Mouse (Mus musculus): ENCODE data around the gene Tstd1. TPM values are rescaled to one million over a fixed set of nuclear protein-coding genes. Genes with fewer than 3 reads are reported as not detected.

Tstd1 gene
- polyA plus RNA-seq, 1 experiment from 2014 or later = 11.7 TPM

- H3K36me3 ChIP-seq = peaks cover 64% of the 10 kb centered on the region
- H3K9me3 ChIP-seq = no peaks in the 10 kb centered on the region
- ATAC-seq = peak; percentile 55
- no peak overlapping the region for H3K4me2 ChIP-seq (replicated peaks)
- H3K9ac ChIP-seq (replicated peaks) = no peak overlapping the region
- no peak overlapping the region for H3K4me3 ChIP-seq (replicated peaks)
- peak overlapping the region; percentile 63 for H3K27ac ChIP-seq
- WGBS = 63% methylated on average over 5 of the region's 5 CpGs
- H3K4me1 ChIP-seq (replicated peaks) = peaks cover 20% of the 10 kb centered on the region
- H3K27me3 ChIP-seq = no peaks in the 10 kb centered on the region
These were observed 1.2 kb downstream of the Tstd1 start for GRCm38 (mm10) chr1:171419905-171420304.

DNA sequence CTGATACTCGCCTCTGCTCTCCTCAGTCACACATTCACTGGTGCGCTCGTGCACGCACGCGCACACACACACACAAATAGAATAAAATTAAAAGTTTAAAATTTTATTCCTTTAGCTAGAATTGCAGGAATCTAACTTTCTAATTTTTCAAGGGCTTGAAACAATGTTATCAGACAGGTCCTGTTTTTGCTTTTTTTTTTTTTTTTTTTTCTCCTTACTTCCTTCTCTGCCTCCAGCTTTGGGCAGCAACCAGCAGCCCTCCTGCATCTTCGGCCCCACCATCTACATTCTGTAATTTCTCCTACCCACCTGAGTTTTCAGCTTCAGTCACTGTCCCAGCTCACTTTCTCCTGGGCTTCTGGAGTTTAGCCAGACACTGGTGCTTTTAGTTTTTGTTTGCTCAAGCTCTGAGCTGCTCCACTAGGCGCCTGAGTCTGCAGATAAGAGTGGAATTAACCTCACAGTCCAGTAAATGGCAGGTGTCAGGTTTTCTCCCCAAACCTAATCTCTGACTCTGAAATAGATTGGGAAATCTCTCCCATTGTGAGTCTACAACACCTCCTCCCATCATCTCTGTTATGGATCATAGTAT lies 3.9 kb downstream of the Tstd1 start:
- H3K9ac ChIP-seq (replicated peaks) = no peak overlapping the region
- H3K4me3 ChIP-seq (replicated peaks) = no peak overlapping the region
- H3K27ac ChIP-seq = no peak overlapping the region
- H3K27me3 ChIP-seq = no peaks in the 10 kb centered on the region
- no peaks in the 10 kb centered on the region for H3K9me3 ChIP-seq
- H3K4me1 ChIP-seq (replicated peaks) = peaks cover 20% of the 10 kb centered on the region
- no peak overlapping the region for H3K4me2 ChIP-seq (replicated peaks)
- H3K36me3 ChIP-seq = peaks cover 37% of the 10 kb centered on the region
- WGBS = 87% methylated on average over 8 of the region's 8 CpGs
- ATAC-seq = no peak

GRCm38 (mm10) chr1:171424638-171425037 lies 6.0 kb downstream of the Tstd1 start:
- Histone ChIP-seq H3K9me3 (no peaks in the 10 kb centered on the region), H3K4me1 (replicated peaks) (peaks cover 4% of the 10 kb centered on the region), H3K27ac (no peak overlapping the region), H3K9ac (replicated peaks) (no peak overlapping the region), H3K4me2 (replicated peaks) (no peak overlapping the region), H3K4me3 (replicated peaks) (no peak overlapping the region), H3K27me3 (no peaks in the 10 kb centered on the region), H3K36me3 (peaks cover 17% of the 10 kb centered on the region)
- WGBS = 78% methylated on average over 5 of the region's 5 CpGs
- no peak for ATAC-seq

DNA sequence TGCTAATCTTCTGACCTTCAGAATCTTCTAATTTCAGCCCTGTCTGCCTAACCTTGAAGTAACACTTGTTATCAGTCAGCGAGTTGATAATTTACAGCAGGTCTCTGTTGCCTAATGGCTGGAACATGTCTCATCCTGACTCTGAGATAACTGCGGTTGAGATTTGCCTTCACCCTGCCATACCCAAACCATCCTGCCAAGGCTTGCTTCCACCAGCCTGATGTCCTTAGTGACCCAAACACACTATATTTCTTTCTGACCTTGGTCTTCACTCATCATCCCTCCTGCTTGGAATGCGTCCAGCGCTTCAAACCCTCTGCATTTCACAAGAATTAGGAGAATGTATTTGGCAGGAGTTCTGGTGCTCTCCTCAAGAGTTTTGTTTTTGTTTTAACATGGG lies 6.5 kb downstream of the Tstd1 start:
- ATAC-seq = no peak
- no peak overlapping the region for H3K27ac ChIP-seq
- no peaks in the 10 kb centered on the region for H3K27me3 ChIP-seq
- no peak overlapping the region for H3K9ac ChIP-seq (replicated peaks)
- H3K4me3 ChIP-seq (replicated peaks) = no peak overlapping the region
- WGBS = 86% methylated on average over 4 of the region's 4 CpGs
- peaks cover 12% of the 10 kb centered on the region for H3K36me3 ChIP-seq
- no peak overlapping the region for H3K4me2 ChIP-seq (replicated peaks)
- H3K9me3 ChIP-seq = no peaks in the 10 kb centered on the region
- H3K4me1 ChIP-seq (replicated peaks) = no peaks in the 10 kb centered on the region

- WGBS = 88% methylated on average over 5 of the region's 5 CpGs
- no peak overlapping the region for H3K9ac ChIP-seq (replicated peaks)
- ATAC-seq = no peak
- 0 out of 2 replicates have a peak, but pooled peaks cover 1% of the 10 kb centered on the region for H3K4me1 ChIP-seq (replicated peaks)
- H3K4me3 ChIP-seq (replicated peaks) = no peak overlapping the region
- peaks cover 19% of the 10 kb centered on the region for H3K27me3 ChIP-seq
- H3K4me2 ChIP-seq (replicated peaks) = no peak overlapping the region
- H3K9me3 ChIP-seq = no peaks in the 10 kb centered on the region
- H3K27ac ChIP-seq = no peak overlapping the region
- no peaks in the 10 kb centered on the region for H3K36me3 ChIP-seq
These were observed 13.5 kb downstream of the Tstd1 start for GRCm38 (mm10) chr1:171432158-171432557.

- 75% methylated on average over 7 of the region's 7 CpGs for WGBS
- Histone ChIP-seq H3K4me2 (replicated peaks) (no peak overlapping the region), H3K9me3 (no peaks in the 10 kb centered on the region), H3K4me1 (replicated peaks) (peaks cover 19% of the 10 kb centered on the region), H3K4me3 (replicated peaks) (no peak overlapping the region), H3K9ac (replicated peaks) (no peak overlapping the region), H3K36me3 (no peaks in the 10 kb centered on the region), H3K27ac (no peak overlapping the region), H3K27me3 (peaks cover 50% of the 10 kb centered on the region)
- ATAC-seq = no peak
These were observed 16.7 kb downstream of the Tstd1 start for GRCm38 (mm10) chr1:171435288-171435814.

DNA sequence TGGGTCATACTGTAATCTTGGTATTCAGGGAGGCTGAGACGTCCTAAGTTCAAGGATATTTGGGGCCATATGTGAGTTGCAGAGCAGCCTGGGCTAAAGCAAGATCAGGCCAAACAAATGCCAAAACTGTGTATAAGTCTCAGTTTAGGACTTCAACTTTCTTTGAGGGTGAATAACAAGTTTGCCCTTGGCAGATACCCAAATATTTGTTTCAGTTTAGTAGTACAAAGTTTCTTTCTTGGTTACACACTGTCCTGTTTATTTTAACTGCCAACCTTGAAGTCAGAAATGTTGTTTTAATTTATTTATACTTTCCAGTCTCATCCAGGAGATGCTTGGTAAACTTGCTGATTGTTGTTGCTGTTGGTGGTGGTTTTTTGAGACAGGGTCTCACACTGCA lies 17.3 kb downstream of the Tstd1 start:
- WGBS = 76% methylated on average over 1 of the region's 1 CpGs

DNA sequence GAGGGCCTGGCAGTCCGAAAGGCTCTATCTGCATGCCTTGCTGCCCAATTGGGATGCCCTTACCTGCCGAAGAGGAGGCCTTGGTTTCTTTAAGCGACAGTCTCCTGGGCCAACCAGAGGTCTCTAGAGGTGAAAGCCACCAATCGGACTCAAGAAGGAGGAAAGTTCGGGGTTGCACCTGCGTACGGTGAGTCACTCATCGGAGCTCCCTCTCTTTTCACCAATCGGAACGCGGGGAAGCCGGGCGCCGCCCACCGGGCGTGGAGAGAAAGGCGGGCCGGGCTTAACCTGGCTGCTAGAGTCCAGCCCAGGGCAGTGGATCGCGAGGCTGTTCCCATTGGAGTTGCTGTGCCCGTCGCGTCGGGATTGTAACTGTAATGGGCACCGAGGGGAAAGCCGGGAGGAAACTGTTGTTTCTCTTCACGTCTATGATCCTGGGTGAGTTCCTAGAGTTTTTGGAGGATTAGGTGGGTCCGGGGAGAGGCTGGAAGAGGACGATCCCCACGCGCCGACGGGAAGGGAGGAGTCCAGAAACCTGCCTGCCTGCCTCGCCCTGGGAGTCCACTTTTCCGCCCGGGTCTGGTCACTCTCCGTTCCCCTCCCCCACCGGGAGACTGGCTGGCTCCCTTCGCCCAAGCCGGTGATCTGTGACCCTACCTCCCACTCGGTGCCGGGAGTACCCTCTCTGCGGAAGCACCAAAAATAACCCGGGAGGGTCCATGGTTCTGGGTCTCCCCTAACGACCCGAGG lies 18.8 kb downstream of the Tstd1 start, which contains the start of gene F11r:
F11r (plus strand) TSS at position 272 of the 750 bp plus-strand sequence.
- H3K4me3 ChIP-seq (replicated peaks) = peak within 1 kb of the TSS; percentile 30
- WGBS = under 1% methylated on average over 46 of the region's 46 CpGs
- ATAC-seq = peak; percentile 69
- no peak within 1 kb of the TSS for H3K27ac ChIP-seq
- peaks cover 19% of the 10 kb centered on the region for H3K4me1 ChIP-seq (replicated peaks)
- H3K27me3 ChIP-seq = peaks cover 61% of the 10 kb centered on the region
- H3K9me3 ChIP-seq = no peaks in the 10 kb centered on the region
- peak within 1 kb of the TSS; percentile 47 for H3K4me2 ChIP-seq (replicated peaks)
- H3K36me3 ChIP-seq = no peaks in the 10 kb centered on the region
- H3K9ac ChIP-seq (replicated peaks) = 0 out of 2 replicates have a peak within 1 kb of the TSS, but pooled peaks have one; percentile 30

More for the DNA sequence above, 17.3 kb downstream of the Tstd1 start:
- no peak overlapping the region for H3K4me3 ChIP-seq (replicated peaks)
- no peaks in the 10 kb centered on the region for H3K36me3 ChIP-seq
- H3K27ac ChIP-seq = no peak overlapping the region
- H3K4me2 ChIP-seq (replicated peaks) = no peak overlapping the region
- H3K4me1 ChIP-seq (replicated peaks) = peaks cover 19% of the 10 kb centered on the region
- H3K9me3 ChIP-seq = no peaks in the 10 kb centered on the region
- peaks cover 53% of the 10 kb centered on the region for H3K27me3 ChIP-seq
- no peak overlapping the region for H3K9ac ChIP-seq (replicated peaks)
- no peak for ATAC-seq

DNA sequence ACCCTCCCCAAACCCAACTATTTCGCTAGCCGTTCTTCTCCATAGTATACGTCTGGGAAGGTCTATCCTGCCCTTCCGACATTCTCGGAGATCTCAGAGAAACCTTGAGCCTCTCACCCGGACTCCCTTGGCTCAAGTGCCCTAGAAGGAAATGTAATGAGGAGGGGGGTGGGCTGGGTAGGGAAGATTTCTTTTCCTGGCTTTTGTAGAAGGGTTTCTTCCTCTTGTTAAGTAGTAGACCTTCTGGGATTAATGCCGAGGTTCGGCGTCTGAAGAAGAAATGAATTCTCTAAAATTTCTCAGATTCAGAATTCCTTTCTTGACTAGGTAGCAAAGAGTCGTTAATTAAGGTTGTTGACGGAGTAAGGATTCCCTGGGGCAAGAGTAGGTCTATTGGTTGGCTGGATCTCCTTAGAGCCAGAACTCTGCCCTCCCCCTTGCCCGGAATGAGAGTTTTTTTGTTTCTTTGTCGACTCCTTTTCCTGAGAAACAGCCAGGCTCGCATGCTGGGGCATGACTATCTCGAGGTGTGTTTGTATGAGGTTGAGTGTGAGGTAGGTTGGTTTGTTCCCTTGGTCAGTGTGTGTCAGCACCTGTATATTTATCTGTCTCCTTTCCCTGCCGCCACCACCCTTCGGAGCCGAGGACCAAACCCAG lies 19.5 kb downstream of the Tstd1 start:
- Histone ChIP-seq H3K9me3 (no peaks in the 10 kb centered on the region), H3K9ac (replicated peaks) (0 out of 2 replicates have a peak overlapping the region, but pooled peaks have one; percentile 30), H3K4me1 (replicated peaks) (peaks cover 19% of the 10 kb centered on the region), H3K4me3 (replicated peaks) (peak overlapping the region; percentile 30), H3K27me3 (peaks cover 61% of the 10 kb centered on the region), H3K36me3 (no peaks in the 10 kb centered on the region), H3K27ac (no peak overlapping the region), H3K4me2 (replicated peaks) (peak overlapping the region; percentile 47)
- WGBS = 7% methylated on average over 18 of the region's 18 CpGs
- no peak for ATAC-seq

DNA sequence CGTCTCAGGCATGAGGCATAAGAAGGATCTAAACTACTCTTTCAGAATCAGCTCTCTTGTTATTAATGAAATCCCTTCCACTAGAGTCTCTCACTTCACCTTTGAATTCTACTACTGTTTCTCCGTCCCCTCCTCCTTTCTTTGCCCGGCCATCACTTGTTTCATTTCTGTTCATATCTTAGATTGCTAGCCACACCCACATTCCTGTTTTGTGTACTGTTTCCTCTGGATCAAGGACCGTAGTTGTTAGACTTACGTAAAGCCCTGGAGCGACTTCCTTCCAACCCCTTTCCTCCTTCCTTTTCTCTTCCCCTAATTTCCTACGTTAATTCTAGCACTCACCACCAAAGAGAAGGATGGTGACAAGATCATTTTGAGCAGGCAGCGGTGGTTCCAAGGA lies 20.4 kb downstream of the Tstd1 start:
- Histone ChIP-seq H3K27ac (no peak overlapping the region), H3K4me1 (replicated peaks) (peaks cover 19% of the 10 kb centered on the region), H3K27me3 (peaks cover 61% of the 10 kb centered on the region), H3K9me3 (peaks cover 5% of the 10 kb centered on the region; the same call in 1 of the 2 replicates), H3K4me2 (replicated peaks) (no peak overlapping the region), H3K4me3 (replicated peaks) (no peak overlapping the region), H3K9ac (replicated peaks) (no peak overlapping the region), H3K36me3 (no peaks in the 10 kb centered on the region)
- no peak for ATAC-seq
- 55% methylated on average over 8 of the region's 8 CpGs for WGBS

- no peak overlapping the region for H3K9ac ChIP-seq (replicated peaks)
- H3K4me1 ChIP-seq (replicated peaks) = peaks cover 19% of the 10 kb centered on the region
- peaks cover 6% of the 10 kb centered on the region; the same call in 1 of the 2 replicates for H3K9me3 ChIP-seq
- no peak overlapping the region for H3K4me2 ChIP-seq (replicated peaks)
- 61% methylated on average over 9 of the region's 9 CpGs for WGBS
- no peak overlapping the region for H3K4me3 ChIP-seq (replicated peaks)
- no peak for ATAC-seq
- H3K27me3 ChIP-seq = peaks cover 60% of the 10 kb centered on the region
- no peaks in the 10 kb centered on the region for H3K36me3 ChIP-seq
- peak overlapping the region; percentile 19; the same call in 1 of the 2 replicates for H3K27ac ChIP-seq
These were observed 21.5 kb downstream of the Tstd1 start for GRCm38 (mm10) chr1:171440025-171440725.

Data from midbrain, embryonic 13.5 days (tissue).